Mouse (Mus musculus) T-helper 2 cell (primary cell): ENCODE measurements around the gene Catsper2.

Experiments
- in situ Hi-C: fragments of 300-600 bp; cut with MboI, MseI; formaldehyde crosslinking; loops from one replicate; pipeline ENCODE4 v1.15.1; 2025; ENCODE audit warnings: high pct_unique_total_duplicates

Catsper2 gene

DNA sequence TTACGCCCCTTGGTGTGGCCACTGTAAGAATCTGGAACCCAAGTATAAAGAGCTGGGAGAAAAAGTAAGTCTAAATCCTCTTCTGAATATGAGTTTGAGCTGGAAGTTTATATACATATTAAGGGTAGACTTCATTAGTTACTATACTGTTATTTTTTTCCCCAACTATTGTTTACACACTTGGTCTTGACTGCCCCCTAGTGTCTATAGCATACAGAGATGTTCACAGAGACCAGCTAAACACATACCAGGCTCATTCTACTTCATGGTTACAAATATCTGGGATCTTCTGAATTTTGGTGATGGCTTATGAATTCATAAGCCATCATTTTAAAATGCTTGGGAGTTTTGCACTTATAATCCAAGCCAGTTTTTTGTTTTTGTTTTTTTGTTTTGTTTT is 21.3 kb upstream of the Catsper2 start:
- in situ Hi-C loops = loop anchor here (10.0 kb wide), 1 partner anchor 450 kb away; no protein-coding TSS in a partner anchor

GRCm38 (mm10) chr2:121425890-121426289 is 12.3 kb upstream of the Catsper2 start:
- in situ Hi-C loops = no loop called here

DNA sequence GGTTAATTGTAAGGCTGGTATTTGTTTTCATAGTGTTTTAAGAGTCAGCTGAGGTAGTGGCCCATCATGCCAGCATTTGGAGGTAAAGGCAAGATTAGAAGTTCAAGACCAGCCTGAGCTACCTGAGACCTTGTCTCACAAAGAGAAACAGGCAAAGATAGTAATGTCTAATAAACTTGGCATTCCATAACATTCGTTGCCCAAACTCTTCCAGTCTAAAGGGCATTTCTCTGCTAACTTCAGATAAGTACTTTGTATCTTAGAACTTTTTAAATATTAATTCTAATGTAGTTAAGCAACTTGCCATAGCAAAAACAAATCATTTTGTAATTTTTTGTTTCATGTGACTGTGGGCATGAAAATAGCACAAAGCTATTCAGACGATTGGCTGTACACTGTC is 9.6 kb upstream of the Catsper2 start:
- in situ Hi-C loops = no loop called here

DNA sequence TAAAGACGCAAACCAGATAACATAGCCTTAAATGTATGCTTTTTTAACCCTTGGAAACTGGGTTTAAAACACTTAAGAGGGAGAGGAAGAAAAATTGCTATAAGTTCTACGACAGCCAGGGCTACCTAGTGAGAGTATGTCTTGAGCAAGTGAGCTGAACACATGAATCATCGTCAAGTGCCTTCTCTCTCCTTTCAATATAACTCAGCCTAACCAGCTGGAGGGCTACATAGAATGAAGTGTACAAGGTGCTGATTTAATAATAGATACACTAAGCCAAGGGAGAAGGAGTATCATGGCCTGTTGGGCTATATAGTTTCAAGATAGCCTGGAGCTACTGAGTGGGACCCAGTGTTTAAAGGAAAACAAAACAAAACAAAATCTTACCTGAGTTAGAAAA is 4.9 kb upstream of the Catsper2 start:
- in situ Hi-C loops = no loop called here

- in situ Hi-C loops = no loop called here
Measured at GRCm38 (mm10) chr2:121416356-121416755, 2.8 kb upstream of the Catsper2 start.

- in situ Hi-C loops = no loop called here
Measured at GRCm38 (mm10) chr2:121415591-121415990, 2.0 kb upstream of the Catsper2 start.

DNA sequence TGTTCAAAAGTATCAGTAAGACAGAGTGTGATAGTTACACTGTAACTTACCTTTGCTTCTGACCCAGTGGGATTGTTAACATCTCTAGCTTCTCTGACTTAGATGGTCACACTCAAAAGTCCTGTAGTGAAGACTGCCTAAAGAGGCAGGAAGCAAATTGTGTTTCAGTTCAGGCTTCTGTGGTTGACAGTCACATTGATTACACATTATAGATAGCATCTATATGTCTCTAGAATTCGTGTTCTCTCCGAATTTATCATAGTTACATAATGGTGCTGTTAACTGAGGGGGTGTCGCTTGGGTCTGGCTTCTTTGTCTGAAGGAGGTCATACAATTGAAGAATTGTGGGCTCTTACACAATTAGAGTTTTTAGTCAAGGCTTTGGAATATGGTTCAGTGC is 1.5 kb upstream of the Catsper2 start:
- in situ Hi-C loops = no loop called here

GRCm38 (mm10) chr2:121414139-121414685 is 620 bp upstream of the Catsper2 start:
- in situ Hi-C loops = no loop called here

- in situ Hi-C loops = no loop called here
Measured at GRCm38 (mm10) chr2:121412843-121413386, 677 bp downstream of the Catsper2 start.

DNA sequence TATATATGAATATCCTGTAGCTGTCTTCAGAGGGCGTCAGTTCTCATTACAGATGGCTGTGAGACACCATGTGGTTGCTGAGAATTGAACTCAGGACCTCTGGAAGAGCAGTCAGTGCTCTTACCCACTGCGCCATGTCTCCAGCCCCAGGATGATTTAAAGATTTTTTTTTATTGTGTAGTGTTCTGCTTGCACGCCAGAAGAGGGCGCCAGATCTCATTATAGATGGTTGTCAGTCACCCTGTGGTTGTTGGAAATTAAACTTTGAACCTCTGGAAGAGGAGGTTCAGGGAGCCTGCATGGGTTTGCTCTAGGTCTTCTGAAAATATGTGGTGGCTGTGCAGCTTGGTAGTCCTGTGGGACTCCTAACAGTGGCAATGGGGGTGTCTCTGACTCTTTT is 5.4 kb downstream of the Catsper2 start:
- in situ Hi-C loops = no loop called here

GRCm38 (mm10) chr2:121403296-121403695 is 10.3 kb downstream of the Catsper2 start:
- in situ Hi-C loops = no loop called here

GRCm38 (mm10) chr2:121396624-121397023 is 17.0 kb downstream of the Catsper2 start:
- in situ Hi-C loops = no loop called here

GRCm38 (mm10) chr2:121386961-121387575 is 26.5 kb downstream of the Catsper2 start, which contains the start of gene Strc:
Gene Strc (minus strand): TSS chr2:121387168.
- in situ Hi-C loops = loop anchor here (10.0 kb wide), 1 partner anchor 172 kb away; no protein-coding TSS in a partner anchor

DNA sequence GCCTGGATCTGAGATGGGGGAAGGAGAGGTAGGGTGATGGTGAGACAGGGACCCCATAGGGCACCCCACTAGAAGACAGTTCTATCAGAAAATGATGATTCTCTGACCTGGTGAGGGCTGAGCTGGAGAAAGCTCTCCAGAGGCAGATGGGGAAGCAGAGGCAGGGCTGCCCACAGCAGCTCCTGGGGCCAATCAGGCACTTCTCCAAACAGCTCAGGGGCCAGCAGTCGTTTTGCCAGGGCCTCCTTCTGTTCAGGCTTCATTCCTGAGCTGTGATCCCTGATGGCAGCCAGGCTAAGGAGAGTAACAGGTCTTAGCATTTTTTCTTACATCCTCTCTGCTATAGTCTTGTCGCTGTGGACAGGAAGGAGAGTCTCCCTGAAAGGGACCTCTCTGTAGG is 38.8 kb downstream of the Catsper2 start:
- in situ Hi-C loops = no loop called here

GRCm38 (mm10) chr2:121372266-121372665 is 41.3 kb downstream of the Catsper2 start:
- in situ Hi-C loops = no loop called here

GRCm38 (mm10) chr2:121370921-121371320 is 42.7 kb downstream of the Catsper2 start:
- in situ Hi-C loops = no loop called here

DNA sequence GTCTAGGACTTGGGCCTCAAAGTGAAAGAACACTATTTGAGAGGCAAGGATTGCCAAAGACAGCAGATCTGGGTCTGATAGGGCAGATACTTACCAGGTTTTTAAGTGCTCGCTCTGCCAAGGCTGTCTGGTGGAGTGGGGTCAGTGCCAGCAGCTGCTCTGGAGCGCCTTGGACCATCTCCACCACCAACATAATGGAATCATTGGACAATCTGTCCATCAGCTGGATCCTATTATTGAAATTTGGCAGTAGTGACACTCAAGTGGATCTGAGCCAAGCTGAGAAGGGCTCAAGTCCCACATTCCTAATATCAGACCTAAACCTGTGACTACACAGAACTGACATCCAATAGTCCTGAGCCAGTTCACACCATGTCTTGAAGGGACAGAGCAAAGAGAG is 44.8 kb downstream of the Catsper2 start:
- in situ Hi-C loops = no loop called here

- in situ Hi-C loops = loop anchor here (5.0 kb wide), 1 partner anchor 71 kb away; no protein-coding TSS in a partner anchor
Measured at GRCm38 (mm10) chr2:121363656-121364055, 49.9 kb downstream of the Catsper2 start.

DNA sequence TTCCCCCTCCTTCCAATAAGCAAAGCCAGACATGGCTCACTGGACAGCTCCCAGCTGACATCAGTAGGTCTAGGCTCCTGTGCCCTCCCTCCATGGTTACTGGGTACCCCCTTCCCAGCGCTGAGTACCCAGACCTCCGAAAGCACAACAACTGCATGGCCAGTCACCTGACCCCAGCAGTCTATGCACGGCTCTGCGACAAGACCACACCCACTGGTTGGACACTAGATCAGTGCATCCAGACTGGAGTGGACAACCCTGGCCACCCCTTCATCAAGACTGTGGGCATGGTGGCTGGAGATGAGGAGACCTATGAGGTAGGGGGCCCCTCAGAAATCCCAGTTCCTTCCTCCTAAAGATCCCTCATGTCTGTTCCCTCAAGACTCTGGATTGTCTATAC is 54.1 kb downstream of the Catsper2 start:
- in situ Hi-C loops = no loop called here

DNA sequence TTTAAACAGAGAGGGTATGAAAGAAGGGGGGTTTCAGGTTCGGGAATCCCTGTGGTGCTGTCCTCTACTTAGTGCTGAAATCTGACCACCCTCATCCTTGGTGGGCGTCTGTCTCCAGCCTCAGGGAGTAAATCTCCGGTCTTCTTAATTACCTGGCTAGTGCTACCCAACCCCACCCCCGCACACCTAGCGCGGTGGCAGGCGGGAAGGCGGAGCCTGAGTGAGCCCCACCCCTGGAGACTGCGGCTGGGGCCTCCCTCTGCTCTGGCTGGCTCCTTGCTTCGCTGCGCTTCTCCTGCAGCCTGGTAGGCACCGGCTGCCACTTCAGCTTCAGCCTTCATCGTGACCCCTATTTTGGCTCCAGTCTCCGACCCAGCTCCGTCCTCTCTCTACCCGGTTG is 55.2 kb downstream of the Catsper2 start:
- in situ Hi-C loops = no loop called here

GRCm38 (mm10) chr2:121357961-121358360 is 55.6 kb downstream of the Catsper2 start:
- in situ Hi-C loops = no loop called here

DNA sequence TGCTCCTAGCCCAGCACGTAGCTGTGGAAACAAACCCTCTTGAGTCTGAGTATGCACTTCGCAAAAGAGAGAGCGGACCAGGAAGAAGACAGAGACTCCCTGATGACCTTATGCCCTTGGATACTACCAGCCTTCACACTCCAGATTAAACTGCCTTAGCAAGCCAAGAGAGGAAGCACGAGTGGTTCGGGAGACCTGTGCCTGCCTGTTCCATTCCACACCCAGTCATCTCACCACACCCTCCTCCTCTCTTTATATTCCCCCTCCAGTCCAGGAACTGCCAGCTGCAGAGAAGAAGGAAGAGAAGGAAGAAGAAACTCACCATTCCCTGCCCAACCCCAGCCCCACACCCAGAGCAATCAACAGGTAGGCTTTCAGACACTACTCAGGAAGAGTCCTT is 56.1 kb downstream of the Catsper2 start, which contains the start of gene Ckmt1:
Gene Ckmt1, plus strand, starts transcription at position 221 of the 400 bp plus-strand sequence.
- in situ Hi-C loops = no loop called here
